Mouse (Mus musculus) CH12.LX (cell line): Measurements from ENCODE around the gene Pou1f1. TPM values are rescaled to one million over a fixed set of nuclear protein-coding genes. Genes with fewer than 3 reads are reported as not detected.

Experiments used
- polyA plus RNA-seq: library from polyadenylated mRNA; unstranded; fragments of >175 nt; gene quantifications from 2 replicates; pipeline ENCODE4 v1.2.1, GENCODE M21; 2012; ENCODE audit warnings: low read depth; ENCODE audit not compliant: insufficient read length
- total RNA-seq, 2 experiments: library from RNA; depleted of rRNA; stranded (reverse); fragments of 300-350 nt in 1 of 2; fragments of >200 nt in 1 of 2; gene quantifications; 2 replicates each; pipeline ENCODE4 v1.2.3; 2012 to 2014

Gene Pou1f1
- total and polyA plus RNA-seq, 3 experiments = not detected

Other genes with a start within 250 kb of the Pou1f1 start
- gene Chmp2b, start 42.2 kb downstream of the Pou1f1 start, total RNA-seq (2012; rRNA removed) = 28.0 and 28.2 TPM in 2 replicates
- gene Chmp2b, start 42.2 kb downstream of the Pou1f1 start, total RNA-seq (2014; rRNA removed) = 70.4 and 77.4 TPM in 2 replicates
- gene Chmp2b, start 42.2 kb downstream of the Pou1f1 start, polyA plus RNA-seq = 50.3 and 64.0 TPM in 2 replicates